Mouse (Mus musculus) Patski (cell line): ENCODE results near the gene Aass. TPM values are rescaled to one million over a fixed set of nuclear protein-coding genes. Genes with fewer than 3 reads are reported as not detected.
A peak's percentile ranks its signal among the peaks of the same experiment; 100 is the strongest.
"Not testable (repeated sequence)": the region's sequence is repeated elsewhere in the genome, so short reads cannot be mapped to it uniquely, and the experiment has no call there.

Source experiments
- ATAC-seq: fragments of 100-300 bp; one replicate; pipeline ENCODE4 v1.8.0; 2021
- CTCF ChIA-PET: fragments of 350-600 bp; sonication (Branson Sonifier 250); formaldehyde crosslinking; loops from one replicate; lab custom pipeline; 2022; ENCODE audit warnings: inconsistent platforms; lab: Charles Lee
- POLR2A ChIA-PET: fragments of 350-600 bp; sonication (Branson Sonifier 250); formaldehyde crosslinking; loops from one replicate; lab custom pipeline; 2022; ENCODE audit warnings: antibody characterized with exemption, inconsistent platforms; lab: Charles Lee
- DNase-seq: peaks from one replicate; pipeline ENCODE4 v3.0.0-alpha.2; 2011; ENCODE audit warnings: low read depth, low spot score
- H3K27me3 ChIP-seq: fragments of 371-371 bp; one replicate; pipeline ENCODE4 v1.5.1; 2021
- CTCF ChIP-seq: fragments of 100-300 bp; IDR thresholded peaks from one replicate; pipeline ENCODE4 v1.5.1; 2021
- in situ Hi-C: fragments of 300-500 bp; cut with MboI; formaldehyde crosslinking; loops from 3 replicates; pipeline ENCODE4 v1.11.1; 2018; ENCODE audit warnings: low pct_unique_long_range_greater_than_20kb, mixed read lengths
- polyA plus RNA-seq: library from polyadenylated mRNA; unstranded; gene quantifications from one replicate; pipeline ENCODE4 v1.2.3, GENCODE M21; 2021

Gene Aass
- polyA plus RNA-seq, 1 experiment from 2014 or later = not detected

DNA sequence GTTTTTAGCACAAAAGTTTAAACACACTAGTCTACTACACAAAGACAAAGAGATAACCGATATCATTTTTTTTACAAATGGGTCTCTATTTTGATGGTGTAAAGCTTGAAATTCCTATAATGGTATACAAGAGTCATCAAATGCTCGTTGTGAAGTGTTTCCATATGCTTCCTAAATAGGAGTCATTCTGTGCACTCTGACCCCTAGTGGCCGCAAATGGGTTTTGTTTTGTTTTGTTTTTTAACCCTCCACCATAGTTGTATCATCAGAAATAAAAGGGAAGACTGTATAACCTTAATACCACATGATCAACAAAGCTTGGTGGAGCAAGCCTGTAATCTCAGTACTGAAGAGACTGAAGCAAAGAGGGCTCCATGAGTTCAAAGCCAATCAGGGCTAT is 9.9 kb downstream of the Aass start:
- POLR2A ChIA-PET = no interaction called here
- CTCF ChIA-PET = no interaction called here
- DNase-seq (no peak), ATAC-seq (no peak)
- TF ChIP-seq CTCF = peak; percentile 36
- peaks cover 8% of the 10 kb centered on the region for H3K27me3 ChIP-seq
- in situ Hi-C loops = no loop called here

DNA sequence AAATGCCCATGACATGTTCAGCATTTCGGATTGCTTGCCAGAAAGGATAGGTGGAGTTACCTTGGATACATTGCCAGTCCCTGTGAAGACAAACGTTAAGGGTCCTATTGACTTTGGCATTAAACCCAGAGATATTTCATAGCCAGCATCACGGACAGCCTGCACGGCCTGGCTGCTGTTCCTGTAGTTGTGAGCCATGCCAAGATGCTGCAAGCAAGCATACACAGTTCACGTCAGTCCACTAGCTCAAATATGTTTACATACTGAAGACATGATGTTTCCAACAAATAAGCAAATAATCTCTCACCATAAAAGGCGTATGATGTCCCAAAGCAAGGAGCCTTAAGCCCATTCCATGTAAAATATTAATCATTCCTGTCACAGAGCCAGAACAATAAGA is 18.0 kb downstream of the Aass start:
- POLR2A ChIA-PET = no interaction called here
- CTCF ChIA-PET = no interaction called here
- ATAC-seq (no peak), DNase-seq (no peak)
- TF ChIP-seq CTCF = no peak
- peaks cover 3% of the 10 kb centered on the region for H3K27me3 ChIP-seq
- in situ Hi-C loops = no loop called here

DNA sequence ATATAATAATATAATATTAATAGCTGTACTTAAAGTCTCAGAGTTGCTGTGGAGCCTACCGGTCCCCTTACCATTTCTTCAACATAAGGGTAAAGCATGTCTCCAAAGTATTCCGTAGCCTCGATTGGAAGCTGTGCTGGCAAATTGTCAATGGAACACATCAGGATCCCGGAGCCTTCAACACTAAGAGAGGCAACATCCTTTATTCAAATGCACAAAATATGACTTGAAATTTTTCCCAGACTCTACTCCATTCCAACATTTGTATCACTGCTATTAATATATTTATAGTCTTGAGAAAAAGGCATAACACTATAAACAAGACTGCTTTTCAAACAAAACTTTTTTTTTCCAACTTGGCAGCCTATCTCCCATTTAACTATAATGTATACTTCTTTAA is 25.7 kb downstream of the Aass start:
- ATAC-seq (no peak), DNase-seq (no peak)
- ChIA-PET POLR2A (no interaction called here), CTCF (no interaction called here)
- no peaks in the 10 kb centered on the region for H3K27me3 ChIP-seq
- in situ Hi-C loops = no loop called here
- no peak for TF ChIP-seq CTCF

GRCm38 (mm10) chr6:23106373-23106772 is 26.4 kb downstream of the Aass start:
- no peak for TF ChIP-seq CTCF
- H3K27me3 ChIP-seq = no peaks in the 10 kb centered on the region
- ChIA-PET CTCF (no interaction called here), POLR2A (no interaction called here)
- ATAC-seq = no peak
- in situ Hi-C loops = no loop called here
- no peak for DNase-seq

- ATAC-seq, in situ Hi-C loops, DNase-seq, CTCF ChIA-PET, H3K27me3 ChIP-seq, POLR2A ChIA-PET: not testable (repeated sequence)
Measured at GRCm38 (mm10) chr6:23090346-23091055, 42.3 kb downstream of the Aass start.

GRCm38 (mm10) chr6:23089292-23089691 is 43.5 kb downstream of the Aass start:
- not testable (repeated sequence) for DNase-seq

DNA sequence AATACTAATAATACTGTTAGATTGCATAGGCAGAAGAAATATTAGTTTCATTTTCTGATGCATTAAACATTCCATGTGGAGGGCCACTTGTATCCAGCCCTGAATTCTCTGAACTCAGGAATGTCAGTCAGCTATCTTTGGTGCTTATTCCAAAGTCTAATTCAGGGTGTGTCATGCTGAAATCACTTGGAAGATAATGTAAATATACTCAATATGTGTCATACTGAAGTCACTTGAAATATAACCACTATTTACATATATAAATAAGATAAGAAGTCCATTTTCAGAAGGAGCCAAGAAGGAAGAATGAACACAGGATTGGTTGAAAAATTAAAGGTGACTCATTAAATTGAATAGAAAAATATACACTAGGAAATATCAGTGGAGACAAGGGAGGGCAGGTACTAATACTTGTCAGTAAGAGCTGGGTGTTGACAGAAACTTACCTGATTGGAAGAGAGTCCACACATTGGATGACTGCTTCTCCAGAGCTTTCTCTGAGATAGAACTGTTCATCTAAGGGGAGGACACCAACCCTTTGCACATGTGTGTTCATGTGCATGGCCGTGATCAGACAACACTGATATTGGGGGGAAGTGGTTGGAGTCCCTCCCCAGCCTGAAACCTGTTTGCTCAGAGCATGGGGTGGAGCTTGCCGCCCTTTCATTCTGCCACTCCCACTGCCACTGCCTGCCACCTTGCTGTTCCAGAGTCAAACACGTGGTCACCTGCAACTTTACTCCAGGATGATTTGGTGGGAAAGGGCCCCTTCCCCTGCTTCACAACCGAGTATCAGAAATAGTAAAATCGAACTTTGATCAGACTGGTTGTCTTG is 48.0 kb downstream of the Aass start:
- ChIA-PET CTCF (no interaction called here), POLR2A (no interaction called here)
- no peak for DNase-seq
- ATAC-seq = no peak
- TF ChIP-seq CTCF = no peak
- H3K27me3 ChIP-seq = no peaks in the 10 kb centered on the region
- in situ Hi-C loops = no loop called here

More at GRCm38 (mm10) chr6:23089292-23089691, 43.5 kb downstream of the Aass start:
- ATAC-seq, POLR2A ChIA-PET, CTCF ChIA-PET, H3K27me3 ChIP-seq, in situ Hi-C loops: not testable (repeated sequence)

- no peaks in the 10 kb centered on the region for H3K27me3 ChIP-seq
- ATAC-seq (no peak), DNase-seq (no peak)
- CTCF ChIA-PET = no interaction called here
- in situ Hi-C loops = no loop called here
- TF ChIP-seq CTCF = no peak
- POLR2A ChIA-PET = no interaction called here
Measured at GRCm38 (mm10) chr6:23079991-23080680, 52.6 kb downstream of the Aass start.

DNA sequence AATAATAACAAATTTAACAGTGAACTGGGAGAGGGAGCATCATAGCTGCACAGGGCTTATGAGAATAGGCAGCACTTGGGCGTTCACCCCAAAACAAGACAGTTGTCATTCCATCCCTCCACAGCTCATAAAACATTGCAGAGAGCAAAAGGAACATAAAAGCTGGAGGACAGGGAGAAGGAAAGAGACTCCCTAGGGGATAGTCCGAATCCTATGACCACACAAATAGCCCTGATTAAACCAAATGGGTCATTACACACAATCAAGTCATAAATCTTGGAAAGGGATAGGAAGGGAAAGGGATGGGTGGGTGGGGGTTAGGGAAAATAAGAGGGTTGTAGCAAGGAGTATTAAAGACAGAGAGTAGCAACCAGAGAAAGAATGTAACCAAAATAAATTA is 54.5 kb downstream of the Aass start:
- no peak for TF ChIP-seq CTCF
- DNase-seq (no peak), ATAC-seq (no peak)
- POLR2A ChIA-PET = no interaction called here
- CTCF ChIA-PET = no interaction called here
- no peaks in the 10 kb centered on the region for H3K27me3 ChIP-seq
- in situ Hi-C loops = no loop called here

DNA sequence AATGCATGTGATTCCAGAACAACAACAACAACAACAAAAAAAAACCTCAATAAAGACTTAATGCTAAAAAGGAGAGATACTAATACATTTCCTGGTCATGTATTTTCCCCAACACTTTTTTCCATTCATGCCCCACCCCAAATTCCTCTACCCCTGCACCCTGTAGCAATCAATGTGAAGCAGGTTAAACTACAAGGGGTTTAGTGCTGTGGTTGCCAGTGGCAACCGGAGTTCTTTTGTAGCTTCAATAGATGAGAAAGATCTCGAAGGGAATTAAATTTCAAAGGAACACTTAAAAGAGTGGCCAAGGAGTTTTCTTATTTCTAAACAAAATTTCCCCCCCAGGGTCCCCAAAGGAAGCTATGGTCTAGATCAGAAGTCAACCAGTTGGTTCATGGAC is 56.7 kb downstream of the Aass start:
- CTCF ChIA-PET = no interaction called here
- DNase-seq = no peak
- TF ChIP-seq CTCF = no peak
- ATAC-seq = no peak
- POLR2A ChIA-PET = no interaction called here
- in situ Hi-C loops = no loop called here
- H3K27me3 ChIP-seq = no peaks in the 10 kb centered on the region

DNA sequence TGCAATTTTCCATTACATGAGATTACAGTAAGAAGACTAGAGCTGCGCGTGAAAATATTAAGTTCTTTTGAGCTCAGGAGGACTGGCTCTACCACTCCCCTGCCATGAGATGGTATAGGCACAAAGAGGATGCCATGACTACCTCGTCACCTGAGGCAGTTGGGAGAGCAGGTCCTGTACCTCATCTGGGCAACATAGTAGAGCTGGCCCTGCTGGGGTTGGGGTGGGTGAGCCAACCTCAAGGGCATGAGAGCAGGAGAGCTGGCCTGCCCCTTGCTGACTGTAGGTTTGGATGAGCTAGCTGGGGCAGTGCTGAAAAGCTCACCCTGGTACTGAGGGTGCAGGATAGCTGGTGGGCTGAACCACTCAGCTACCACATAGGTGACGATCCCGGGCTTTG is 77.1 kb downstream of the Aass start:
- ChIA-PET CTCF (interaction anchor here (0.7 kb wide), 1 partner anchor 36 kb away, joined by 3 read pairs; no protein-coding TSS in a partner anchor), POLR2A (no interaction called here)
- no peak for DNase-seq
- in situ Hi-C loops = no loop called here
- no peak for TF ChIP-seq CTCF
- no peak for ATAC-seq
- no peaks in the 10 kb centered on the region for H3K27me3 ChIP-seq
